In the genomic region with DNA sequence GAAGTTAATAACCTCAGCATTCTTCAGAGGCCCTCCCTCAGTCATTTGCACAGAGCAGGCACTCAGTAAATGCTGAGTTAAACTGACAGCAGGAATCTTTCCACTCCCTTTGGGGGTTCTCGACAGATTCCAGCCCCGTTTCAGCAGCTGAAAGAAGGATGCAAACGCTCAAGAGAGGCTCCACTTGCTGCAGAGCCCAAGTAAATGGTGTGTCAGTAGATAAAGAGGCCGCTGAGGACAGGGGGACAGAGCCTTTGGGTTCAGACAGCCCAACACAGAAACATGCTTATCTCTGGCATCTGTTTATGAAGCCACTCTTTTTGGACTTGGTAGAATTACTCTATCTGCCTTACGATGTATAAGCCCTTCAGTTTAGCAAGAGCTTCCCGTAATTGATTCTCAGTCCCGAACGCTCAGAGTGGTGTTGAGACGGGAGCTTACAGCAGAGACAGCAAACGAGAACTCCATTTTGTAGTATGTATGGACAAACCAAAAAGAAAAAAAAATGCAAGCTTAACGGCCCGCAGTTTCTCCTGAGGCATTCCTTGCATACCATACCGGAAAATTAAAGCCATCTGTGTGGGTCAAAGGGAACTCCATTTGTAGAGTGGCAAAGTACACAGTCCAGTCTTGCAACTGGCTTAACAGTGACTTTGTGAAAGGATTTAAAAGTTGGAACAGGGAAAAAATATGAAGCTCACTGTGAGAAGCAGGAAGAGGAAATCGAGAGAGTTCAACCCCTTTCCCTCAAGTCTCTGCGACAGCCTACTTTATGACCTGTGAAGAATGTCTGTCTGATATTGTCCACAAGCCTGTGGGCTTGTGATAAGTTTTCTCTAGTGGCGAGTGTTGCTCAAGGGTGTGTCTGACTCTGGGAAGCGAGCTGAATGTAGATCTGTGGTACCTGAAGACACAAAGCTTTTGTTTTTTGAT, we compare ENCODE assay signal across 8 mouse cellular contexts. TPM values are rescaled to one million over a fixed set of nuclear protein-coding genes. Genes with fewer than 3 reads are reported as not detected.
A peak's percentile ranks its signal among the peaks of the same experiment; 100 is the strongest.
DNase-seq lines count a peak whose midpoint lies in the region; ATAC-seq lines count a peak whose summit lies in the region.

No protein-coding gene starts in this region.

- no peak for ATAC-seq in embryonic facial prominence, embryonic 12.5 days (ENCODE audit: insufficient number of reproducible peaks, insufficient read depth, low FRiP score, low TSS enrichment)
- ATAC-seq in lung, embryonic 15.5 days (ENCODE audit: borderline replicate concordance, extremely low read depth, low FRiP score, low TSS enrichment): peak; percentile 82

- H3K27me3 ChIP-seq in embryonic facial prominence, embryonic 12.5 days: no peaks in the 10 kb centered on the region
- H3K27me3 ChIP-seq in lung, embryonic 15.5 days: no peaks in the 10 kb centered on the region

- no peaks in the 10 kb centered on the region for H3K9me3 ChIP-seq in embryonic facial prominence, embryonic 12.5 days
- H3K9me3 ChIP-seq in lung, embryonic 15.5 days: no peaks in the 10 kb centered on the region

- H3K4me1 ChIP-seq in brown adipose tissue, adult 24 weeks (ENCODE audit: control insufficient read depth, insufficient read depth, insufficient read length, low read length): peaks cover 16% of the 10 kb centered on the region
- peaks cover 47% of the 10 kb centered on the region for H3K4me1 ChIP-seq in embryonic facial prominence, embryonic 12.5 days
- H3K4me1 ChIP-seq in lung, embryonic 15.5 days: peaks cover 43% of the 10 kb centered on the region

- H3K36me3 ChIP-seq in embryonic facial prominence, embryonic 12.5 days: peaks cover 7% of the 10 kb centered on the region; the same call in 1 of the 2 replicates
- H3K36me3 ChIP-seq in lung, embryonic 15.5 days: peaks cover 10% of the 10 kb centered on the region; the same call in 1 of the 2 replicates

- peak overlapping the region; percentile 17 for H3K4me2 ChIP-seq in embryonic facial prominence, embryonic 12.5 days (replicated peaks)
- H3K4me2 ChIP-seq in lung, embryonic 15.5 days: peak overlapping the region; percentile 14; the same call in 1 of the 2 replicates

- no peak overlapping the region for H3K9ac ChIP-seq in embryonic facial prominence, embryonic 12.5 days
- no peak overlapping the region for H3K9ac ChIP-seq in lung, embryonic 15.5 days

- H3K27ac ChIP-seq in brown adipose tissue, adult 24 weeks (replicated peaks; ENCODE audit: low read depth, low read length): peak overlapping the region; percentile 69
- peak overlapping the region; percentile 91 for H3K27ac ChIP-seq in embryonic facial prominence, embryonic 12.5 days
- H3K27ac ChIP-seq in lung, embryonic 15.5 days: peak overlapping the region; percentile 90

- WGBS in embryonic facial prominence, embryonic 12.5 days: 9% methylated on average over 17 of the region's 17 CpGs
- 10% methylated on average over 17 of the region's 17 CpGs for WGBS in lung, embryonic 15.5 days

- H3K4me3 ChIP-seq in brown adipose tissue, adult 24 weeks (ENCODE audit: insufficient read depth, low read depth, low read length): no peak overlapping the region
- no peak overlapping the region for H3K4me3 ChIP-seq in embryonic facial prominence, embryonic 12.5 days
- H3K4me3 ChIP-seq in lung, embryonic 15.5 days: no peak overlapping the region

- DNase-seq in kidney, adult 18-20 months: peak; percentile 21
- DNase-seq in gastrocnemius, adult 8-10 months (ENCODE audit: low spot score in 2 of 2): no peak
- DNase-seq in cerebellum, adult 8-10 months: no peak
- no peak for DNase-seq in spleen, postnatal 10 days (ENCODE audit: low spot score in 2 of 2)
- DNase-seq in frontal cortex, postnatal 36 days (ENCODE audit: low spot score in 2 of 2): no peak

RNA-seq across cellular contexts. Expression of gene Slc38a4, which starts 55.2 kb away (rescaled TPM):
- polyA plus RNA-seq in brown adipose tissue, adult 24 weeks (2012; ENCODE audit: insufficient read depth, insufficient read length, missing spikeins): 0.75 and 1.4 TPM in 2 replicates
- polyA plus RNA-seq in embryonic facial prominence, embryonic 12.5 days (2016; fragmentation: Nextera tagmentation; extraction: Ambion mirVana): 54.0 and 60.1 TPM in 2 replicates
- polyA plus RNA-seq in lung, embryonic 15.5 days (2015; fragmentation: Nextera tagmentation; extraction: Ambion mirVana): 70.0 and 74.0 TPM in 2 replicates
- total RNA-seq in gastrocnemius, adult 8-10 months (2022): 100 to 1,000 TPM; 122 to 173 (median 146) TPM

Comparison
In these comparisons a context has a peak if more than half of its experiments do, and no peak if none do; other contexts are left out.
1. RNA of gene Slc38a4, which starts 55.2 kb away (polyA plus RNA-seq): 70.0 to 74.0 TPM in lung, embryonic 15.5 days and 54.0 to 60.1 TPM in embryonic facial prominence, embryonic 12.5 days; 0.75 to 1.4 TPM in brown adipose tissue, adult 24 weeks; every median in the first group is over 10 times any median in the second.
2. Peak in every context shown above with its lines, with median percentiles within 50 percentile points of each other: H3K27ac ChIP-seq.